ENCODE assay signal across 24 mouse cellular contexts in the genomic region with DNA sequence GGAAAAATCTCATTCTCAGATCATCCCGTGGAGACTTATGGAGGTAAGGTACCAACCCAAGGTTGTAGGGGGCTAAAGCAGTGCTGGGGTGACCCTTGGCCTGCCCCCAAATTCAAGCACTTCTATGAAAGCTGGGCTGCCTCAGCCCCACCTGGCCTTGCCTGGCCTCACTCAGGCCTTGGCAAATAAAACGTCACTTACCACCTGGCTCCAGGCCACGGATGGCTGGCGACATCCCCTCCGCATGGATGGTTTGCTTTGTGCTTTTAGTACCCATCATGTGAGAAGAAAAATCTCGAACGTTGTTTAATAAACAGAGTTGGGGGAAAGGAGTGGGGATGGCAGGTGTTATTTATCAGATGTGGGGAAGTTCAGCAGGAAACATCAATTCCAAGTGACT.
"Had no signal": no experiment of that assay in that cellular context is flagged by ENCODE, and none has a peak within 500 bp of the region (broad histone marks: within the 10 kb centered on the region; RNA-seq: fewer than 3 reads in every experiment).

No protein-coding gene starts in this region.

- H3K27me3 ChIP-seq: heart, embryonic 15.5 days; hindbrain, embryonic 15.5 days; liver, embryonic 12.5 days had no signal

- H3K4me1 ChIP-seq: heart, embryonic 13.5 days; heart, embryonic 15.5 days; limb, embryonic 13.5 days; limb, embryonic 15.5 days; liver, embryonic 12.5 days had no signal

- DNase-seq: gastrocnemius, postnatal 14 days; gastrocnemius, postnatal 36 days; heart, adult 11 months; heart, adult 2 months; heart, postnatal 14 days; heart, postnatal 36 days; kidney, adult 11 months; kidney, adult 2 months; kidney, postnatal 14 days; kidney, postnatal 36 days; layer of hippocampus, adult 9-11 months; layer of hippocampus, postnatal 36 days had no signal

- H3K9ac ChIP-seq: heart, embryonic 13.5 days; heart, embryonic 15.5 days; hindbrain, embryonic 13.5 days; hindbrain, embryonic 15.5 days; limb, embryonic 13.5 days; limb, embryonic 15.5 days; liver, embryonic 12.5 days; liver, embryonic 14.5 days had no signal

- H3K4me3 ChIP-seq: heart, adult 2 months; heart, embryonic 13.5 days; heart, embryonic 15.5 days; hindbrain, embryonic 13.5 days; hindbrain, embryonic 15.5 days; limb, embryonic 13.5 days; limb, embryonic 15.5 days; liver, embryonic 12.5 days had no signal

- H3K36me3 ChIP-seq: heart, embryonic 13.5 days; heart, embryonic 15.5 days; hindbrain, embryonic 13.5 days; hindbrain, embryonic 15.5 days; limb, embryonic 13.5 days; limb, embryonic 15.5 days; liver, embryonic 12.5 days had no signal

- ATAC-seq: hindbrain, postnatal 0 days; intestine, embryonic 16.5 days; liver, embryonic 12.5 days had no signal

- H3K4me2 ChIP-seq: heart, embryonic 11.5 days; heart, embryonic 13.5 days; heart, embryonic 15.5 days; hindbrain, embryonic 13.5 days; hindbrain, embryonic 15.5 days; limb, embryonic 13.5 days; limb, embryonic 15.5 days; liver, embryonic 12.5 days had no signal

- H3K27ac ChIP-seq: heart, adult 2 months; heart, embryonic 13.5 days; heart, embryonic 15.5 days; hindbrain, embryonic 13.5 days; hindbrain, embryonic 15.5 days; hindbrain, postnatal 0 days; kidney, postnatal 0 days; limb, embryonic 13.5 days; limb, embryonic 15.5 days; liver, embryonic 12.5 days; liver, embryonic 14.5 days had no signal

- H3K9me3 ChIP-seq: heart, embryonic 13.5 days; heart, embryonic 15.5 days; hindbrain, embryonic 13.5 days; hindbrain, embryonic 15.5 days; limb, embryonic 13.5 days; limb, embryonic 15.5 days; liver, embryonic 12.5 days had no signal
